In the genomic region with DNA sequence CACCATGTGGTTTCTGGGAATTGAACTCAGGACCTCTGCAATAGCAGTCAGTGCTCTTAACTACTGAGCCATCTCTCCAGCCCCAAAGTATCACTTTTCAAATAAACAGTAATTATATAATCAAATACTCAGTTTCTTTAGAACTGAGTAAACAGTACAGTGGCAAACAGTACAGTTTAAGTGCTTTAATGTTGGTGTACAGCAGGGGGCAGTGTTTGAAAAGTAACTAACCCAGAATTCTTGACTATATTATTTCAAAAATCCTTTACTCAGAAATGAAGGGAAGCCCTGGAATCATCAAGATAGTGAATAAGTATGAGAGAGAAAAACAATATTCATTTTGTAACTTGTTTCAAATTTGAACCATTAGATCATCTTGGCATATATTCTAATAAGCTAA, we compare ENCODE assay signal across 9 mouse cellular contexts. TPM values are rescaled to one million over a fixed set of nuclear protein-coding genes. Genes with fewer than 3 reads are reported as not detected.
DNase-seq lines count a peak whose midpoint lies in the region; ATAC-seq and TF ChIP-seq lines count a peak whose summit lies in the region.
"Had no signal": no experiment of that assay in that cellular context is flagged by ENCODE, and none has a peak within 500 bp of the region (broad histone marks: within the 10 kb centered on the region; RNA-seq: fewer than 3 reads in every experiment).

No protein-coding gene starts in this region.

- H3K27me3 ChIP-seq in liver, embryonic 13.5 days: 0 out of 2 replicates have a peak, but pooled peaks cover 3% of the 10 kb centered on the region
- no peaks in the 10 kb centered on the region for H3K27me3 ChIP-seq in embryonic facial prominence, embryonic 11.5 days (ENCODE audit: control insufficient read depth, insufficient read depth, low read length)
- H3K27me3 ChIP-seq: limb, embryonic 12.5 days had no signal

- TF ChIP-seq CTCF in gastrocnemius, adult 2 months (IDR thresholded peaks at IDR 0.05): peak; percentile 76

- no peak overlapping the region for H3K4me2 ChIP-seq in liver, embryonic 13.5 days
- H3K4me2 ChIP-seq in embryonic facial prominence, embryonic 11.5 days (ENCODE audit: low read depth, low read length): no peak overlapping the region
- H3K4me2 ChIP-seq: limb, embryonic 12.5 days had no signal

- H3K4me3 ChIP-seq in gastrocnemius, adult 2 months: no peak overlapping the region
- no peak overlapping the region for H3K4me3 ChIP-seq in liver, embryonic 13.5 days (replicated peaks)
- no peak overlapping the region for H3K4me3 ChIP-seq in embryonic facial prominence, embryonic 11.5 days (ENCODE audit: low read depth, low read length)
- H3K4me3 ChIP-seq: limb, embryonic 12.5 days had no signal

- no peaks in the 10 kb centered on the region for H3K4me1 ChIP-seq in liver, embryonic 13.5 days (replicated peaks)
- H3K4me1 ChIP-seq in embryonic facial prominence, embryonic 11.5 days (ENCODE audit: control insufficient read depth, insufficient read depth, low read length): no peaks in the 10 kb centered on the region
- H3K4me1 ChIP-seq: limb, embryonic 12.5 days had no signal

- no peaks in the 10 kb centered on the region for H3K36me3 ChIP-seq in liver, embryonic 13.5 days
- H3K36me3 ChIP-seq in embryonic facial prominence, embryonic 11.5 days (replicated peaks; ENCODE audit: control insufficient read depth, insufficient read depth, low read depth, low read length): no peaks in the 10 kb centered on the region
- H3K36me3 ChIP-seq: limb, embryonic 12.5 days had no signal

- no peak for ATAC-seq in liver, embryonic 13.5 days (ENCODE audit: low read depth)
- no peak for ATAC-seq in embryonic facial prominence, embryonic 11.5 days (replicated peaks; ENCODE audit: insufficient number of reproducible peaks, low FRiP score, low TSS enrichment, low read depth)
- ATAC-seq in megakaryocyte progenitor cell, adult 5-6 weeks (replicated peaks; ENCODE audit: poor library complexity): peak; percentile 86

- H3K9me3 ChIP-seq in liver, embryonic 13.5 days (replicated peaks): no peaks in the 10 kb centered on the region
- H3K9me3 ChIP-seq in embryonic facial prominence, embryonic 11.5 days (replicated peaks; ENCODE audit: control insufficient read depth, low read length): no peaks in the 10 kb centered on the region
- H3K9me3 ChIP-seq: limb, embryonic 12.5 days had no signal

- no peak for DNase-seq in gastrocnemius, adult 2 months
- no peak for DNase-seq in gastrocnemius, adult 8-10 months (ENCODE audit: low spot score in 2 of 2)
- peak; percentile 5 for DNase-seq in liver, embryonic 13.5 days
- no peak for DNase-seq in liver
- peak; percentile 45 for DNase-seq in MEL-GATA-1-ER (ENCODE audit: extremely low read depth, low read depth)
- DNase-seq in embryonic facial prominence, embryonic 11.5 days (ENCODE audit: low spot score): peak; percentile 72
- DNase-seq in yolk sac, embryonic 10.5 days (ENCODE audit: low spot score): no peak

- intact Hi-C loops in gastrocnemius, adult 2 months (cut with DNase I): loop anchor here (5.0 kb wide), 1 partner anchor 311 kb away; no protein-coding TSS in a partner anchor

- H3K9ac ChIP-seq in liver, embryonic 13.5 days: no peak overlapping the region
- H3K9ac ChIP-seq in embryonic facial prominence, embryonic 11.5 days (replicated peaks; ENCODE audit: low read length): no peak overlapping the region
- H3K9ac ChIP-seq: limb, embryonic 12.5 days had no signal

- H3K27ac ChIP-seq in gastrocnemius, adult 2 months: no peak overlapping the region
- H3K27ac ChIP-seq in liver, embryonic 13.5 days: no peak overlapping the region
- no peak overlapping the region for H3K27ac ChIP-seq in embryonic facial prominence, embryonic 11.5 days (replicated peaks; ENCODE audit: low read depth, low read length)
- H3K27ac ChIP-seq: limb, embryonic 12.5 days had no signal

RNA-seq across cellular contexts. Expression of a gene that starts 9.8 kb away (rescaled TPM):
- total RNA-seq in gastrocnemius, adult 2 months (2021): under 1 TPM; 0.39 to 0.66 TPM
- total RNA-seq in gastrocnemius, adult 8-10 months (2022): under 1 TPM in 3 of 4 experiments, not detected in 1; 0.19 to 0.79 (median 0.31) TPM
- polyA plus RNA-seq in liver, embryonic 13.5 days (2015; fragmentation: Nextera tagmentation; extraction: Ambion mirVana): 0.23 and 0.24 TPM in 2 replicates
- 0.74 and 1.4 TPM in 2 replicates for polyA plus RNA-seq in embryonic facial prominence, embryonic 11.5 days (2014; fragmentation: Nextera tagmentation; extraction: Ambion mirVana)
- total RNA-seq in megakaryocyte progenitor cell, adult 5-6 weeks (2015): not detected in 2 replicates
- total RNA-seq in megakaryocyte progenitor cell, adult 5-6 weeks (2017): not detected in 2 replicates

RNA-seq across cellular contexts. Expression of a gene that starts 35.0 kb away (rescaled TPM):
- total RNA-seq in gastrocnemius, adult 2 months (2021): under 1 TPM in 1 of 2 experiments, not detected in 1; 0.13 TPM
- total RNA-seq in gastrocnemius, adult 8-10 months (2022): not detected
- polyA plus RNA-seq in liver, embryonic 13.5 days (2015; fragmentation: Nextera tagmentation; extraction: Ambion mirVana): 36.0 and 45.5 TPM in 2 replicates
- polyA plus RNA-seq in embryonic facial prominence, embryonic 11.5 days (2014; fragmentation: Nextera tagmentation; extraction: Ambion mirVana): 60.9 and 76.3 TPM in 2 replicates
- 51.2 and 57.3 TPM in 2 replicates for total RNA-seq in megakaryocyte progenitor cell, adult 5-6 weeks (2015)
- total RNA-seq in megakaryocyte progenitor cell, adult 5-6 weeks (2017): 75.0 and 91.7 TPM in 2 replicates

RNA-seq across cellular contexts. Expression of a gene that starts 54.1 kb away (rescaled TPM):
- 10 to 100 TPM; 28.1 to 30.4 TPM for total RNA-seq in gastrocnemius, adult 2 months (2021)
- 10 to 100 TPM; 26.4 to 29.4 (median 28.1) TPM for total RNA-seq in gastrocnemius, adult 8-10 months (2022)
- polyA plus RNA-seq in liver, embryonic 13.5 days (2015; fragmentation: Nextera tagmentation; extraction: Ambion mirVana): 57.4 and 66.1 TPM in 2 replicates
- 104 and 113 TPM in 2 replicates for polyA plus RNA-seq in embryonic facial prominence, embryonic 11.5 days (2014; fragmentation: Nextera tagmentation; extraction: Ambion mirVana)
- total RNA-seq in megakaryocyte progenitor cell, adult 5-6 weeks (2015): 127 and 140 TPM in 2 replicates
- total RNA-seq in megakaryocyte progenitor cell, adult 5-6 weeks (2017): 312 and 380 TPM in 2 replicates

Comparison
In these comparisons a context has a peak if more than half of its experiments do, and no peak if none do; other contexts are left out.
1. DNase-seq: peak in liver, embryonic 13.5 days (single experiment), MEL-GATA-1-ER (single experiment) and embryonic facial prominence, embryonic 11.5 days (single experiment); none in gastrocnemius, adult 2 months (single experiment), gastrocnemius, adult 8-10 months (0 of 2), liver (single experiment) and yolk sac, embryonic 10.5 days (single experiment).
2. RNA of a gene that starts 35.0 kb away (total RNA-seq): 51.2 to 91.7 TPM in megakaryocyte progenitor cell, adult 5-6 weeks; 0.13 TPM in gastrocnemius, adult 2 months and not detected in gastrocnemius, adult 8-10 months; every median in the first group is over 10 times any median in the second.
3. RNA of a gene that starts 54.1 kb away (total RNA-seq): 127 to 380 TPM in megakaryocyte progenitor cell, adult 5-6 weeks; 28.1 to 30.4 TPM in gastrocnemius, adult 2 months and 26.4 to 29.4 TPM in gastrocnemius, adult 8-10 months; every median in the first group is over 4 times any median in the second.